Mouse (Mus musculus) bone marrow macrophage, adult 2 months (primary cell): Measurements from ENCODE around the gene Tstd2. TPM values are rescaled to one million over a fixed set of nuclear protein-coding genes. Genes with fewer than 3 reads are reported as not detected.
A peak's percentile ranks its signal among the peaks of the same experiment; 100 is the strongest.

Experiments used
- H3K27ac ChIP-seq: 2 replicates; pipeline ENCODE4 v1.5.1; 2012; ENCODE audit warnings: low read depth, low read length; ENCODE audit not compliant: insufficient read depth
- H3K4me1 ChIP-seq: 2 replicates; pipeline ENCODE4 v1.6.1; 2012; ENCODE audit warnings: low read length; ENCODE audit not compliant: control insufficient read depth, insufficient read depth
- H3K4me3 ChIP-seq: 2 replicates; pipeline ENCODE4 v1.5.1; 2012; ENCODE audit warnings: mild to moderate bottlenecking, low read length, moderate library complexity; ENCODE audit not compliant: insufficient read depth
- CTCF ChIP-seq: IDR thresholded peaks from 2 replicates; pipeline ENCODE4 v1.5.1; 2012; ENCODE audit warnings: low read depth, mild to moderate bottlenecking, low read length, moderate library complexity
- POLR2A ChIP-seq: IDR thresholded peaks from 2 replicates; pipeline ENCODE4 v1.6.1; 2012; ENCODE audit warnings: mild to moderate bottlenecking, low read depth, low read length, borderline replicate concordance
- polyA plus RNA-seq: library from polyadenylated mRNA; stranded (reverse); fragments of >200 nt; gene quantifications from 2 replicates; pipeline ENCODE4 v1.2.4, GENCODE M21; 2012; ENCODE audit not compliant: missing spikeins, insufficient read depth, insufficient read length

The Tstd2 gene
- polyA plus RNA-seq, 1 experiment: 34.2 TPM

- Histone ChIP-seq H3K4me1 (peaks cover 5% of the 10 kb centered on the region), H3K4me3 (no peak overlapping the region), H3K27ac (no peak overlapping the region)
- TF ChIP-seq POLR2A: no peak
- TF ChIP-seq CTCF: no peak
These were observed 25.5 kb upstream of the Tstd2 start for GRCm38 (mm10) chr4:46164027-46164426.

- no peak overlapping the region for H3K4me3 ChIP-seq
- H3K27ac ChIP-seq: no peak overlapping the region
- no peak for TF ChIP-seq POLR2A
- TF ChIP-seq CTCF: no peak
- H3K4me1 ChIP-seq: no peaks in the 10 kb centered on the region
These were observed 13.5 kb upstream of the Tstd2 start for GRCm38 (mm10) chr4:46151903-46152544.

- H3K4me3 ChIP-seq: no peak overlapping the region
- H3K4me1 ChIP-seq: peaks cover 2% of the 10 kb centered on the region; the same call in 1 of the 2 replicates
- H3K27ac ChIP-seq: no peak overlapping the region
- TF ChIP-seq POLR2A (no peak), CTCF (no peak)
These were observed 8.4 kb upstream of the Tstd2 start for GRCm38 (mm10) chr4:46146881-46147280.

- Histone ChIP-seq H3K27ac (no peak overlapping the region), H3K4me3 (no peak overlapping the region), H3K4me1 (peaks cover 7% of the 10 kb centered on the region)
- TF ChIP-seq POLR2A (no peak), CTCF (peak; percentile 69)
These were observed 5.8 kb upstream of the Tstd2 start for GRCm38 (mm10) chr4:46144323-46144722.

- peak overlapping the region; percentile 78 for H3K4me3 ChIP-seq
- TF ChIP-seq POLR2A (no peak), CTCF (no peak)
- H3K4me1 ChIP-seq: peaks cover 26% of the 10 kb centered on the region
- H3K27ac ChIP-seq: peak overlapping the region; percentile 93
These were observed 736 bp downstream of the Tstd2 start for GRCm38 (mm10) chr4:46137629-46138286.

GRCm38 (mm10) chr4:46131791-46132190 is 6.7 kb downstream of the Tstd2 start:
- Histone ChIP-seq H3K4me3 (no peak overlapping the region), H3K27ac (no peak overlapping the region), H3K4me1 (peaks cover 13% of the 10 kb centered on the region)
- TF ChIP-seq POLR2A: no peak
- TF ChIP-seq CTCF: no peak

GRCm38 (mm10) chr4:46130221-46130620 is 8.3 kb downstream of the Tstd2 start:
- peak; percentile 48 for TF ChIP-seq CTCF
- TF ChIP-seq POLR2A: no peak
- Histone ChIP-seq H3K4me3 (no peak overlapping the region), H3K4me1 (peaks cover under 1% of the 10 kb centered on the region; the same call in 1 of the 2 replicates), H3K27ac (no peak overlapping the region)

GRCm38 (mm10) chr4:46129311-46130004 is 9.0 kb downstream of the Tstd2 start:
- Histone ChIP-seq H3K27ac (no peak overlapping the region), H3K4me1 (peaks cover 2% of the 10 kb centered on the region; the same call in 1 of the 2 replicates), H3K4me3 (no peak overlapping the region)
- TF ChIP-seq CTCF (no peak), POLR2A (no peak)

GRCm38 (mm10) chr4:46126541-46126940 is 12.0 kb downstream of the Tstd2 start:
- peaks cover 14% of the 10 kb centered on the region for H3K4me1 ChIP-seq
- no peak overlapping the region for H3K4me3 ChIP-seq
- TF ChIP-seq CTCF: peak; percentile 81
- TF ChIP-seq POLR2A: no peak
- no peak overlapping the region for H3K27ac ChIP-seq

- Histone ChIP-seq H3K4me3 (no peak overlapping the region), H3K4me1 (peaks cover 14% of the 10 kb centered on the region), H3K27ac (peak overlapping the region; percentile 68)
- no peak for TF ChIP-seq CTCF
- no peak for TF ChIP-seq POLR2A
These were observed 15.1 kb downstream of the Tstd2 start for GRCm38 (mm10) chr4:46123358-46123757.
